Mouse (Mus musculus) adrenal gland, postnatal 14 days (tissue): ENCODE measurements at regions not wholly inside any gene's neighbourhood (a gene's known extent, or its start where the extent isn't known, plus 50 kb on each side); places are given as distances from the start of the nearest gene placed in this dataset.
A peak's percentile ranks its signal among the peaks of the same experiment; 100 is the strongest.

Experiments
- DNase-seq: peaks from one replicate; pipeline ENCODE4 v3.0.0; 2021; ENCODE audit warnings: mixed read lengths

GRCm38 (mm10) chr6:98754487-98754886 lies 411.9 kb upstream of the Gm765 start:
- DNase-seq: no peak

DNA sequence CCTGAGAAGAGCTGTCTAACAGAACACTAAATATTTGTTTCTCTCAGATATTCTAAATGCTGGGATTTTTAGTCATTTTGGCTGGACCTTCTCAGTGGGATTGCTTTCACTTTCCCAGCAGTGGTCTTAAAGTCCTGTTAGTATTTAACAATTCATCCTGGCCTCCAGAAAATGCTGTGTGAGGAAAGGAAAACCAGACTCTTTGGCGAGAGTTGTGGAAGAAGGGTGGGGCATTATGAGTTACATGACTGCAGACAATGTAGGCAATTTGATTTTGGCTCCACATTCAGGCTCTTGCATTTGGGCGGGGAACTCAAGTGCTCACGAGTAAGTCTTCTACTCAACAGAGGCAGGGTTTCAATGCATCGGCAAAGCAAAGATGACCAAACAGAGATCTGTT lies 406.1 kb upstream of the Gm765 start:
- DNase-seq: no peak

DNA sequence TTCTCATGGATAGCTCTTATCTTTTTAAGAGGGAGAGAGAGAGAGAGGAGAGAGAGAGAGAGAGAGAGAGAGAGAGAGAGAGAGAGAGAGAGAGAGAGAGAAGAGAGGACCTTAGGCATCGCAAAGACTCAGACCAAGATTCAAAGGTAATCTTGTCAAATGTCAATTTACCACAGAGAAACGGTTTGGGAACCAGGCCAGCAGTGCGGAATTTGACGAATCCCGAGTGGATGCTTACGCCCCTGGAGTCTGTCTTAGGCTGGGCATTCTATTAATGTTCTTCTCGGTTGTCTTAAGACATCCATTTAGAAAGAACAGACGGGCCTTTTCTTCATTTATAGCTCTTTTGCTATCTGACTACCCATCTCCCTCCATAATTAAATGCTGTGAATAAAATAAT lies 404.4 kb upstream of the Gm765 start:
- no peak for DNase-seq

- no peak for DNase-seq
Measured at GRCm38 (mm10) chr6:98740447-98740846, 397.9 kb upstream of the Gm765 start.

DNA sequence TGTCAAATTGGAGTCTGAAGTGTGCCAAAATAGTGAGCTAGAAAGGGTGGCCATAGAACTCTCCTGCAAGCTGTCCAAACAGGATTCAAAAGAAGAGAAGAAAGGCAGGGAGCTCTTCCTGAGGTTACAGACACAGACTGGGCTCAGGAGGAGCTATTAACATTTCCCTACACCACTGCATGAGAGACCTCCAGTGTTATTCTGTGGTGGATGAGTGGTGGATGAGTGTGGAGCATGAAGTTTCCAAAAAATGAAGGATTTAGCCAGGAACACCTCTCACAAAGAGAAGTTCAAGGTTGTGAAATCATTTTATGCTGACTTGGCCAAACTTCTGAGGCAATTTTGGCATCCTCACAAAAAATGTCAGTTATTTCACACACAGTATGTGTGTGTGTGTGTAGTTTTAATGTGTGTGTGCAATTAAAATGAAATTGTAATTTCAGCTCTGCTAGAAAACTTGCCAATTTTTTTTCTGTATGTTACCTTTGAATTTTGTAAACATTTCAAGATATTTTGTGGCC lies 388.5 kb upstream of the Gm765 start:
- DNase-seq: peak; percentile 19

DNA sequence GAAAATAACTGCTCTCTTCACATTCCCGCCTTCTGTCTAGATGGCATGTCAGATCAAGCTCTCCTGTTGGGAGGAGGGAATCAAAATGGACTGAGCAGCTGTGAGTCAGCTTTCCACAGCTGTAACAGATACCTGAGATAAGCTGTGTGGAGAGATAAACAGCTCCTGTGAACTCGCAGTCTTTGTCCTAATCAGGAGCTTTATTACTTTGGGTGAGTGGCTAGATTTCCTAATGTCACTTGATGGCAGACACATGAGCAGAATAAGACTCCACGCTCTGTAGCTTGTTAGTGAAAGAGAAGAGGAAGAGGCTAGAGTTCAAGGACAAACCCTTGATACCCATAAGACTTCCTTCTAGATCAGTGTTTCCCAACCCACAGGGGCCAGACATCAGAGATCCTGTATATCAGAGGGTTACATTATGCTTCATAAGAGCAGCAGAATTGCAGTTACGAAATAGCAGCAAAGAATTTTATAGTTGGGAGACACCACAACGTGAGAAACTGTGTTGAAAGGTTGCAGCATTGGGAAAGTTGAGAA lies 384.1 kb upstream of the Gm765 start:
- DNase-seq: no peak

- DNase-seq: no peak
Measured at GRCm38 (mm10) chr6:98704887-98705622, 362.5 kb upstream of the Gm765 start.

- no peak for DNase-seq
Measured at GRCm38 (mm10) chr6:98697571-98697970, 355.0 kb upstream of the Gm765 start.

- no peak for DNase-seq
Measured at GRCm38 (mm10) chr6:98693411-98693810, 350.9 kb upstream of the Gm765 start.

GRCm38 (mm10) chr6:98690133-98690532 lies 347.6 kb upstream of the Gm765 start:
- DNase-seq: no peak

GRCm38 (mm10) chr6:98689395-98689794 lies 346.8 kb upstream of the Gm765 start:
- no peak for DNase-seq

DNA sequence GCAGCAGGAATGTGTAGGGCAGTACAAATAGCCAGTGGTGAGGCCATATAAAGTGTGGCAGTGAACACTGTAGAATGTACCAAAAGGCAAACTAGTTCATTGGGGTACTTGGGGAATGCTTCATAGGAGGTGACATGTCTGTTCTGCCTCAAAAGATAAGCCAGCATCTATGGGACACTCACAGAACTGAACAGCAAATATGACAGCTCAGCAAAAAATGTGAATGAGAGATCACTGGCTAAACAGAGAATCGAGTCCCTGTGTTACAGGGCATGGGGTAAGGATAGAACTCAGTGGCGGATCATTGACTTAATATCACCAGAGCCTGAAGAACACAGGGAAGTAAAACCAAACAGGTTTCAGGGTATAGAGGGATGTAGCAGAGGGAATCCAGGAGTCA lies 346.1 kb upstream of the Gm765 start:
- no peak for DNase-seq

DNA sequence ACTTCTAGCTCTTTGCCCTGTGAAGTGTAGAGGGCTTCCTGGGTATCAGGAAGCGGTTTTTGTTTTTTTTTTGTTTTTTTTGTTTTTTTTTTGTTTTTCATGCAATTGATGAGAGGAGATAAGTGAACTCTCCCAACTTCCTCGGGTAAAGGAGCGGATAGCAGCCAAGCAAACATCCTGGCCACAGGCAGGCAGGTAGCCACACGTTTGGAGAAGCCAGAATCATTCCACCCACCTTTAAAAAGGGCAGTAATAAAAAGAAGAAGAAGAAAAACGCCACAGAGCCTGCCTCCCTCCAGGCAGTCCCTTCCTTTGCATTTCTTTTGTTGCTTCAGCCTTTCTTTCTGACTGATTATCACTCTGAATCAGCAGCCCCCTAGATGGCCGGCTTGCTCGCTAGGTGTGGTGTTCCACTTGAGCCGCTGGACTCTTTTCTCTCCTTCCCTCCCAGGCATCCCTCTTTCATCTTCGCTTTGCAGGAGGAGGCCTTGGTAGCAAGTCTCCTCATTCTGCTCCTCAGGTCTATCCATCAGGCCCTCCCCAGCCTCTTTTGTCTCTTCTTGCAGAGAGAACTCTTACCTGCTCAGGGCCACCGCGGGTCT lies 323.9 kb upstream of the Gm765 start:
- DNase-seq: no peak

- DNase-seq: no peak
Measured at GRCm38 (mm10) chr6:98651827-98652226, 309.3 kb upstream of the Gm765 start.

GRCm38 (mm10) chr6:98651315-98651714 lies 308.8 kb upstream of the Gm765 start:
- DNase-seq: no peak

DNA sequence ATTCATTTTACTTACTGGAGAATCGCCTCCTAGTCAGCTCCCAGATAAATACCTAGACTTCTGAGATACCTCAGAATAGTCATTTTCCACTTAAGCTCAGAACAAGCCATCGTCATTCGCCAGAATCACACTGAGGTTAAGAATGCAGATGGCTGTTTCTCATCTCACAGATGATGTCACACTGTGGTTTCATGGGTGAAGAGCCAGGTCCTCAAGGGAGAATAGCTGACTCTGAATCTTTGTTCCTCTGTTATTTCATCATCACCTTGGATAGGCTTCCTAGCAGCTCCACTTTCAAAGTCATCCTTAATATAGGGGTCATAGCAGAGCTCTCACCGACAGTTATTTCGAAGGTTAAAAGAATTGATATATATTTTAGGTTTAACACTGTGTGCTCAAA lies 297.8 kb upstream of the Gm765 start:
- no peak for DNase-seq

GRCm38 (mm10) chr6:98635816-98636215 lies 293.3 kb upstream of the Gm765 start:
- DNase-seq: no peak

GRCm38 (mm10) chr6:98632278-98633063 lies 289.9 kb upstream of the Gm765 start:
- no peak for DNase-seq

- no peak for DNase-seq
Measured at GRCm38 (mm10) chr6:98631269-98631668, 288.7 kb upstream of the Gm765 start.

GRCm38 (mm10) chr6:98629646-98630045 lies 287.1 kb upstream of the Gm765 start:
- no peak for DNase-seq

DNA sequence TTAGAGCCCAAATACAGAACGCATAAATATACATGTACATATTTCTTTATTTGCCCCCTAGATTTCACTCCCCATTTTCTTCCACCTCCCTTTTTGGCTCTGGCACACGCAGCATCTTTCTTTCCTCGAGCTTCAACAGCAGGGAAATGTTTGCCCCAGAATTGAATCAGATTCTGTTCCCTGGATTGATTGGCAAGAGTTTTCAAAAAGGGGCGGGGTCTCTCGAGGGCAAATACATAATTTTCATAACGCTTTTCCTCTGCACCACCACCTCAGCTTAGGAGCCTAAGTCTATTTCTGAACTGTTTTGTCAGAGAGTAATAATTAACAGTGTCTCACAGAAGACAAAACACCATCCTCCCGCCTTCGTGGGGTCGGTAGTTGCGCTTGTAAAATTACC lies 283.9 kb upstream of the Gm765 start:
- DNase-seq: no peak

- DNase-seq: no peak
Measured at GRCm38 (mm10) chr6:98620886-98621285, 278.3 kb upstream of the Gm765 start.

- DNase-seq: no peak
Measured at GRCm38 (mm10) chr6:98613030-98613429, 270.5 kb upstream of the Gm765 start.
